Mouse (Mus musculus): ENCODE results near the gene Ankdd1a.

GRCm38 (mm10) chr9:65558806-65559205 lies 38.8 kb upstream of the Ankdd1a start:
- no peak for TF ChIP-seq CTCF (IDR thresholded peaks at IDR 0.05; ENCODE audit: extremely low read depth, insufficient read length, insufficient replicate concordance, low read depth, low read length)
- no peak for TF ChIP-seq POLR2A (IDR thresholded peaks at IDR 0.05; ENCODE audit: low read depth, low read length)
